Mouse (Mus musculus) kidney, adult 18-20 months (tissue): Measurements from ENCODE around the gene Mpv17l.
"Not testable (repeated sequence)": the region's sequence is repeated elsewhere in the genome, so short reads cannot be mapped to it uniquely, and the experiment has no call there.

ENCODE experiments used
- DNase-seq: peaks from one replicate; pipeline ENCODE4 v3.0.0; 2021

The Mpv17l gene

DNA sequence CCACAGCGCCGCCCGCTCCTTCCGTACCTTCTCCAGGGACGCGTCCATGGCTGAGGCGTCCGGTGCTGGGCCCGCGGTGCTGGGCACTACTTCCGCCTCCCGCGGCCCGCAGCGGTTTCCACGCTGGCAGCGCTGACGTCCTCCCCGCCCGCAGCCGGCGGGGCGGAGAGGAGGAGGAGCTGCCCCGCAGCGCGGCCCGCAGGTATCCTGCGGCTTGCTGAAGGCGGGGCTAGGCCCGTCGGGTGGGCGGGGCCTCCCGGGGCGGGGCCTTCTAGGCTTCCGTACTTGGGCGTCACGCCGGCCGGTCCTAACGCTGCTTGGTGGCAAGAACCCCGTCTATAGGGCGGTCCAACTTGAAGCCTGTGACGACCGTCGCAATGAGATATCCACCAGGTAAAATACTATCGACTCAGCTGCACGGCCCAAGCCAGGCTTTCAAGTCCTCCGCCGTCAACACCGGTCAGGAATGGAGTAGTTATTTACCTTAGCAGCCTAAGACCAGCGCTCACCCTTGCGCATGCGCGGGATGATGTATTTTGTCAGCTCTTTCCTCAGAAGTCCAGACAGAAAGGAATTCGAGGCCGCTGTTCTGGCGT lies at the start of gene Mpv17l, which contains the start of gene Pdxdc1:
TSS of gene Mpv17l (plus strand) at position 274 of the 596 bp plus-strand sequence.
TSS of gene Pdxdc1 (minus strand) at position 244 of the 596 bp plus-strand sequence.
- DNase-seq = peak; percentile 99

DNA sequence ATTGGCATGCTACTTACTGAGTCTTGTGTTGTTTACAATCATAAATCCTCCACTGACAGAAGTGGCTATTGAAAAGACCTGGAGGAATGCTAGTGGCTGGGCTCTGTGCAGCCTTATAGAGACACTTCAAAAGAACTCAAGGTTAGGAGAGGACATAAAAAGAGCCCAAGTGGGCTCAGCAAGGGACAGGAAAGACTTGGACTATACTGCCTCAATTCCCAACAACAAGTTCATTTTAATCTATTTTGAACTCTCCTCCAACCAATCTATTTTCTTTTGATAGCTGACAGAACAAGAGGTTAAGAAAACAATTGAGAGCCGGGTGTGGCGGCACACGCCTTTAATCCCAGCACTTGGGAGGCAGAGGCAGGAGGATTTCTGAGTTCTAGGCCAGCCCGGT lies 49.1 kb upstream of the Mpv17l start:
- no peak for DNase-seq

DNA sequence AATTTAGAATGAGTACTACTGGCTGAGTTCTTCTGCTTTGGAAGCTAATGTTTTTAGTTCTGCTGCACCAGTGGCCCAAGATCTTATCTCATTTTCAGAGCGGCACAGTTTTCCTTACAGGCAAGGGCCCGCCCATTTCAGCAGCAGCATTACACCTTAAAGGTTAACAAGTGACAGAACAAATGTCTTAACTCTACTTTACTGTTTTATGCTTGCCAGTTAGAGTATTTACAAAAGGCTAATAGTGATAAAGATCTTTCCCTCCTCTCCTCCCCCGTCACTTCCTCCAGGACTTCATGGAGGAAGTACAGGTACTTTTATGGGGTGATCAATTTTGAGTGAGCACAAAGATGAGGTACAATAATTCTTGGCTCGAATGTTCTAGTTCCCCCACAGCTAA lies 36.9 kb upstream of the Mpv17l start:
- no peak for DNase-seq

DNA sequence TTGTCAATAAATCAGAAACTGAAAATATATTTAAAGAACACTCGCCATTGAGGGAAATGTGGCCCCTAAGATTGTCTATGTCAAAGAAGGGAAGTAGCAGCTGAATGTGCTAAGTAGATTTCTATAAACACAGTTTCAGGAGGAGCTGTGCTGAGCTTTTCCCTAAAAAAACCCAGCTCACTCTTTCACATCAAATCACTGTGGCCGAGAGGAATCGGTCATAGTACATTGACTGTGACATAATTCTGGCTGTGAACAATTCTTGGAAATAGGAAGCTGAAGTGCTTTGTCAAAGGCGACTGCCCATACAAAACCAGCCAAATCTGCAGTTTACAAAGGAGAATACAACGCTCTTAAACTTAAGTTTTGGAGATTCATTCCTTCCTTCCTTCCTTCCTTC lies 36.3 kb upstream of the Mpv17l start:
- DNase-seq = no peak

DNA sequence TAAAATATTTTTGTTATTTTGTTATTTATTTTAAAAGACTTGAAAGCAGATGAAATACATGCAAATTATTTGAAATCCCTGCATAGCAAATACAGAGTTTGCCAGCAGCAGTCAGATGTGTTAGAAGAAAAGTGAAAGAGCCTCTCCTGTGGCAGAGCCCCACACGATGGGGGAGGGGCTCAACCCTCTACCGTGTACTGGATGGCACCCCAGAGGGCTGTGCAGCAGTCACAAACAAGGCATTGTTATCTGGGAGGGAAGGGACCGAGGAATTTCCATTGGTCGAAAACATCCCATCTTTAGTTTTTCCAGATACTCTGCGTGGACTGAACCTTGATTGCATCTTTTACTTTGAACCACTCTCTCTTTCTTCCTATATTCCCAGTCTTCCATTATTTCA lies 35.6 kb upstream of the Mpv17l start:
- DNase-seq = not testable (repeated sequence)

DNA sequence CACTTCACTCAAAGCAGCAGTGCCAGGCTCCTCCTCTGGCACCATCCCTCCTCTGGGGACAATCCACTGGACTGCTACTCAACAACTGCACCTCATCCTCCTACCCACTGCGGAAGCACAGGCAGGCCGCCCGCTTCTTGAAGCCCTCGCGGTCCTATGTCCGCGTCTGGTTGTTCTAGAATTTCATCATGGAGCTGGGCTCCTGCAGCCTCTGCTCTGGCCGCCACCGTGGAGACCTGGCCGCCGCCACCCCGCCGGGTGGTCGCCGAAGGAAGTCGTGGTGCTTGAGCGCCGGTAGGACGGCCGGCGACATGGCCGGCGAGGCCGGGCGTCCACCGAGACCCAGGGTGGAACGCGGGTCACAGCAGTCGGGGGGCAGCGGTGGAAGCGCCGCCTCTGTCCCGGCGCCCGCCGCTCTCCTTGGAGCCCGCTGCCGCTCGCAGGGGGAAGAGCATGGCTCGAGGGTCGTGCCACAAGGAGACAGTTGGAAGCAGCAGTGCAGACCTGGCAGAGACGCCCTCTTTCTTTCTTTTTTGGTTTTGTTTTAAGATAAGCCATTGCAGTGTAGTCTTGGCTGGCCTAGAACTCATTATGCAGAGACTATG lies 34.9 kb upstream of the Mpv17l start:
- DNase-seq = no peak

DNA sequence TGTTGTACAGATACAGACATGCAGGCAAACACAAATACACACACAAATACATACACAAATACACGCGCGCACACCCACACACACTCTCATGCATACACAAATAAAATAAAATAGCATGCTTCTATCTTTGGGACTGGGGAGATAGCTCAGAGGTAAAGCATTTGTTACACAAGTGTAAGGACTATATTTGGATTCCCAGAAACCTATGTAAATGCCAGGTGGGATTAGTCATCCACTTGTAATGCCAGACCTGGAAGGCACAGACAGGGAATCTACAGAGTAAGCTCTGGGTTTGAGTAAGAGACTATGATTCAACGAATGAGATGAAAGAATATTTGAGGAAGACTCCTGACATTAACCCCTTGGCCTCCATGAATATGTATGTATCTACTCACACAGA lies 27.5 kb upstream of the Mpv17l start:
- no peak for DNase-seq

DNA sequence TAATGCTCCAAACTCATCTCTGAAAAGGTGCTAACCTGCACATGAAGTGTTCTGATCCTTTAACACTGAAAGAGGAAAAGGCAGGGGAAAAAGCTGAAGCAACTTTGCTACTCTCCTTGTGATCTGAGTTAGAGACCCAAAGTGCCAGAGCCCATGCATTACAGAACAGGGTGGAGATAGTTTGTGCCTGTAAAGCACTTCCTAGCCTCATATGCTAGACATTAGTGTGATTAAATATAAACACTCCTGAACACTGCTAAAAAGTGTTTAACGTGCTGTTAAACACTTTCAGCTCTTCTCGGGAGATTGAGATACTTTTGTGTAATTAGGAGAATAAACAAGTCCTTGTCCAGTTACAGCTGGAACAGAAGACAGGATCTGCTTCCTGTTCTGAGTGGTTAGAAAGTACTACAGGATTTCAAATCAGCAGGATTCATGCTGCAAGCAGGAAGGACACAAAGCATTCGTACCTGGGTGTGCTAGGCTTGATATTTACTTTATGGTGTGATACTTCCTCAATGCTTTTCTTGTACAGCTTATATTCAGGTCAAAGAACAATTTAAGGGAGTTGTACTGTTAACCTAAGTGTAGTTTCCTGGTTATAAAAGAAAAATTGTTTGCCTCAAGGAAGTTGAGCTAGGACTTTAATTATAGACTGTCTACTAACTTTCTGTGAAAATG lies 19.7 kb upstream of the Mpv17l start:
- no peak for DNase-seq

DNA sequence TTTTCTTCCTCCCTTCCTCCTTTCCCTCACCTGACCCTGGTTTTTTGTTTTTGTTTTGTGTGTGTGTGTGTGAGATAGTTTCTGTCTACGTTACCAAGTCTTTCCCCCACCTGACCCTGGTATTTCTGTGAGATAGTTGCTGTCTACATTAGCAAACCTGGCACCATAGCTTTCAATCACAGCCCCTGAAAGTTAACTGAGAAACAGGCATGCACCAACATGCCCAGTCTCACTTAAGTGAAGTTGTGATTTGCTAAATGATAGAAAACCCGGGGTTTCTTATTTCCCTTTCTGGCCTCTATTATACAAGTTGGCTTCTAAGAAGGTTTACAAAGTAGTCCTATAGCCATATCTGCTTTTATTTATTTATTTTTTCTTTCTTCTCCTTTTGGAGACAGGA lies 12.5 kb upstream of the Mpv17l start:
- DNase-seq = no peak

DNA sequence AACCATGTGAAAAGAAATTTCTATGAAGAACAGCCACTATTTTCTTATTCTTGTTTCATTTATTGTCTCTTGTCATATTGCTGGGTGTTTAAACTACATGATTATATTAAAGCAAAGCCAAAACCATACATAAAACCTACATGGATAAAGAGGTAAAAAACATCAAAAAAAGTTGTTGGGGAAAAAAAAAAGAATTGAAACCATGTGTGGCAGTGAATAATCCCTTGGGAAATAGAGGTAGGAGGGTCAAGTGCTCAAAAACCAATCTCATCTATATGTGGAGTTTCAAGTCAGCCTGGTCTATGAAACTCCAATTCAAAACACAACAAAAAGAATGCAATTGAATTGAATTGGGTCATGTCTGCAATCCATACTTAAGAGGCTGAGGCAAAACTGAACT lies 10.1 kb upstream of the Mpv17l start:
- DNase-seq = no peak

DNA sequence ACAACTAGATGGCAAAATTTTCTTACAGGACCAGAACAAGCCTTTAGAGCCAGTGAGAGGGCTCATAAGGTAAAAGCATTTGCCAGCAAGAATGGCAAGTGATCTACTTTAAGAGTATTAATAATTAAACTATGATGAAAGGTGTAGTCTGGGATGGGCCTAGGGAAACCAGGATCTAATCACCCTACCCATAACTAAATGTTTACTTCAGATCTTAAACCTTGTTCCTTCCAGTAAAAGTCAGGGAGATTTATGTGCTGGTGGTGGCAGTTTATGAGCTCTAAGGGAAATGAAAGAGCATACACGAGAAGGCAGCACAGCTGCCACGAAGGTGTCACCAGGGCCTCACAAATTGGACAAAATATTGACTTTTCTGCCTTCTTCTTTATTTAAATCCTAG lies 8.9 kb upstream of the Mpv17l start:
- no peak for DNase-seq

DNA sequence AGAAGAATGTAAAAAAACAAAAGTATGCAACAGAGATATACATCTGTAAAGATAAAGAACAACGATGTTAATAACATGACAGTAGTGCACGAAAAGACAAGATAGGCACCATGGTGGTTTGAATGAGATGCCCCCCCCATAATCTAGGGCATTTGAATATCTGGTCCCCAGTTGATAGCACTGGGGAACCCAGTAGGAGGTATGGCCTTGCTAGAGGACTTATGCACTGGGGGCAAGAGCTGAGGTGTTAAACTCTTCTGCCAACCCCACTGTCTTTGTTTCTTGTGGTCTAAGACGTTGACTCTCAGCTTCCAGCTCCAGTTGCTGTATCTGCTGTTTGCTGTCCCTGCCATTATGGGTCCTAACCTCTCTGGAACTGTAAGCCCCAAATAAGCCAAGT lies 7.2 kb upstream of the Mpv17l start:
- DNase-seq = no peak

DNA sequence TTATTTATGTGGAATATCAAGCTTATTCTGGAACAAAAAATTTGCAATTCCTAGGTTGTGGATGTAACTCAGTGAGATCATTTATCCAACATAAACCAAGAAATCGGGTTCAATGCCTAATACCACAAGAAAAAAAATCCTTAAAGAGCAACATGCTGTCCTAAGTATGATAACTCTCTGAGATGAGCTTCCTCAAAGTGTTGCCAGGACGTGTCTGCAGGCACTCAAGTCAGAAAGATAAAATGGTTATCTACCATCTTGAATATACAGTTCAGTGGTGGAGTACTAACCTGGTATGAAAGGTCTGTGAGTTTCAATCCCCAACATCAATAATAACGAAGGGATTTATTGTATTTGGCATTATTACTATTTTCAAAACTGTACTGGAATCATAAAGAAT lies 6.6 kb upstream of the Mpv17l start:
- DNase-seq = no peak

DNA sequence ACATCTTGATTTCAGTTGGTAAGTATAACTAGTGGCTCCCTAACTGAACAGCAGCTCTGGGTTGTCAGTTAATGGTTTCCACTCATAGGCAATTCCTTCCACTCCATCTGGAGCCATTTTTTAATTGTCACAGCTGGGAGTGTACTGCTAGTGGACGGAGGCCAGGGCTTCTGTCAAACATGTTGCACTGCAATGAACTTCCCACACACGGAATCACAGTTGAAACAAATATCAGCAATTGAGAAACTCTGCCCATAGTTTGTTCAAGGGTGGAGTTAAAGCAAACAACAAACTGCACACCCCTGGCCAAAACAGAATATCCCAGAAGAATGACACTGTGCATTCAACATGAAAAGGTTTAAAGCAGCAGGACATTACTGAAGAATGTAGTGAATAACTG lies 4.0 kb upstream of the Mpv17l start:
- no peak for DNase-seq

DNA sequence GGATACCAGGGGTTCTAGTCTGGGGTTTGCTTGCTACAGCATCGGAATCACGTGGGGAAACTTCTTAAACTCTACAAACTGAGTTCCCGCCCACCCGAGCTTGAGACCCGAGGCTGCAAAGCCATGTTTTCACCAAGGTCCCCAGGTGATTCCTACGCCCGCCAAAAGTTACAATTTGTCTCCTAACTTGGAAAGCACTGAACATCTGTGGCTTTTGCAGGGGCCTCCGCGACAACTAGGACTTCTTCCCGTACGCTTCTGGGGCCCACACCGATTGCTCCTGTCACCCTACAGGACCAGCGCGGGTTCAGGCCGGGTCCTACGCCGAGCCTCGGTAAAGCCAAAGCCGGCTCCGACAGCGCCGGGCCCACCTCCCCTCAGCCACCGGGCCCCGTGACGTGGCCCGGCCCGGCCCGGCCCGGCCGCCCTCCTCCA lies 547 bp upstream of the Mpv17l start:
- DNase-seq = no peak

DNA sequence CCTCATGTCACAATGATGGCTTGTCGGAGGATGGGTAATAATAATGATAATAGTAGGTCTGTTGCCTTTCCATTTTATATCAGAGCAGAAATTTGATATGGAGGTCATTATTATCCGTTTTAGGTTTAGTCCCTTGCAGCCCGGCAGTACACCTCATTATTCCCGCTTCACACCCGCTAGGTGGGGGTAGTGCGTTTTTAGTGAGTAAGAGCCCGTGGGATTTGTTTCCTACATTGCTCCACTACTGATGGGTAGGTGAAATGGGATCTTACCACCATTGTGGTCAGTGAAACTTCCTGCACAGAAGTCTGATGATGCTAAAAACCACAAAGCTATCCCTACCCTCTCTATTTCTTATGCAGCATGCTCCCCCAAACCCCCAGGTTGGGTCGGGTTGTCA lies 527 bp downstream of the Mpv17l start:
- DNase-seq = no peak

DNA sequence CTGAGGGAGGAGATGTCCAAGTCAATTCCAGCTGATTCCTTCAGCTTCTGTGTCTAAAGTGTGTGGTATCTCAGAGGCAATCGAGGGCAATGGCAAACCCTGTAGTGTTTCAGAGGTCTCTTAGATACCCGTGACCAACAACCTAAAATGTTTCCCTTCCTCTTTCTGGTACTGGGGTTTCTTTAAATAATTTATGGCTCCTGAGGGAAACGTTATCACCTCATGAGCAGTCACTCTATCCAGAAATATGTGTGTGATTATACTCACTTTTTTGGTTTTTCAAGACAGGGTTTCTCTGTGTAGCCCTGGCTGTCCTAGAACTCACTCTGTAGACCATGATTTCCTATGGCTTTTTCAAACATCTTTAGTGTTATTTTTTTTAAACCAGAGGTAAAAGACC lies 4.3 kb downstream of the Mpv17l start:
- DNase-seq = no peak

DNA sequence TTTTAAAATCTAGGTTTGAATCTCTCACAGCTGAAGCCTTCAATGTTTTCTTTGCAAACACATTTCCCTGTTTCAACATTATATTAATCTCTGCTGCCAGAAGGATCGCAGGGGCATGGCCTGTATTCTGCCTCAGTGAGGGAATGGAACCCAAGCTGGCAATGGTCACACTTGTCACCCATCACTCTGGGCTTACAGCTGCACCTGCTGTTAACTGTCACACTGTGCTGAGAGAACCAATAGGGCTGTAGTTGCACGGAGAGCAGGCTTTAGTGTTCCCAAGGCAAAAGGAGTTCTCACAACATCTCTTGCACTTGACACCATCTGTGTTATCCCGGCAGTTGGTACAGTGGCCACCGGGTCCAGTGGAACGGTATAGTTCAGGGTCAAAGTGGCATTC lies 17.1 kb downstream of the Mpv17l start:
- DNase-seq = no peak

DNA sequence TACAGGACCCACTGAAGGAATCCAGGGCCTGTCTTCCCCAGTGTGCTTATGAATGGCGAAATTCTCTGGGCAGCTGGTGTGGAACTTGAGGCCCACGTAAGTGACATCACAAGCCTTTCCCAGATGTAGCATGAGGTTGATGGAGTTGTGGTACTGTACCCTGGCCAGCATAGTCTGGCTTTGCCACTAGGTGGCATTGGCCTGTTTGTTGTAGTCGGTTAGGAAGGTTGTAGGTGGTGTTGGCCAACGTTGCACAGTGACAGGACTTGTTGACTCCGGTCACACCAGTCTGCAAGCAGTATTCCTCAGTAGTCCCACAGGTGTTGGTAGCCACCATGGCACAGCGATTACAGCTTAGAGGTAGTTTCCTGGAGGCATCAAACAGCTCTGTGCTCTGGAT lies 18.1 kb downstream of the Mpv17l start:
- DNase-seq = no peak

DNA sequence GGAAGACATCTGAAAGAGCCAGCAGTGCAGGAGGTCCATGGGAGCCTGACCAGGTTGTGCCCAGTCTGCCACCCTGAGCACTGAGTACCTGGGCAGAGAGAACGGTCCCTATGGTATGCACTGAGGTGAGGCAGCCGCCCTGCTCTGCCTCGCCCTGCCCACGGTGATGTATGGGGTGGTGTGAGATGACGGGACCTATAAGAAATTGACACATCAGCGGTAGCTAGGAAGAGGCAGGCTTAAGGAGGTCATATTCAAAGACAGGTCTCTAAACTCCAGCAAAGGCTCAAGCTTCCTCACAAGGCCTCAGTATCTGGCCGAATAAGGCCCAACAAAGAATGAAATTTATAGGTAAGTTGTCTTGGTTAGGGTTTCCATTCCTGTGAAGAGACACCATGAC lies 18.8 kb downstream of the Mpv17l start:
- no peak for DNase-seq

DNA sequence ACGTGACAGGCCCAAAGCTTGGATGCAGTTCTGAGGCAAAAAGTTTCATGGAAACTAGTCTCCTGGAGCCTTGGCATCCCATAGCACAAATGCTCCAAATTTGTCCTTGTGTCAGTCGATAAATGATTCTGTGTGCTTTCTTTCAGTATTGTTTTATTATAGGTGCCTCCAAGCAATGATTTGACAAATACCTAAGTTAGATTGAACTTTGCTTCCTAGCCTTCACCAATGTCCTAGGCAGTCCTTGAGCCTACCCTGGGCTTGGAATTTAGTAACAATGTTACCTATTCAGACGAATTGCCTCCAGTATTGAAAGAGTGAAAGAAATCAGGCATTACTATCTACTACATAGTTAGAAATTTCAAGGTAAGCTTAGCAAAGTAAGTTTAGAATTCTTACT lies 19.5 kb downstream of the Mpv17l start:
- DNase-seq = not testable (repeated sequence)

DNA sequence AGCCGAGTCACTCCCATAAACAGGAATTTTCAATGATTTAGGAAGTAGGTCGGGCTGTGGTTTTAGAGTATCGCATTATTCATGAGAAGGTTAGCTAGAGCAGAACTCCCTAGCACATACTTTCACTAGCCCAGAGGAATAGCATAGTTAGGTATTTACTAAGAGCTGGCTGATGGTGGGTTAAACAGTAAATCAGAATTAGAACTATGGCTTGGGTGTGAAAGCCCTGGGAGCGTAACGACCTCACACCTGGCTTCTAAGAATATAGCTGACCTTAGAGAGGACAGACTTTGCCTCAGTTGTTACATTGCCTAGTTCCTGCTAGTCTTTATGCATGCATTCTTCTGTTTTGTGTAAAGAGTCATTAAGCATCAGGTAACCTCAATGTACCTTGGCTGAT lies 20.0 kb downstream of the Mpv17l start:
- DNase-seq = not testable (repeated sequence)

DNA sequence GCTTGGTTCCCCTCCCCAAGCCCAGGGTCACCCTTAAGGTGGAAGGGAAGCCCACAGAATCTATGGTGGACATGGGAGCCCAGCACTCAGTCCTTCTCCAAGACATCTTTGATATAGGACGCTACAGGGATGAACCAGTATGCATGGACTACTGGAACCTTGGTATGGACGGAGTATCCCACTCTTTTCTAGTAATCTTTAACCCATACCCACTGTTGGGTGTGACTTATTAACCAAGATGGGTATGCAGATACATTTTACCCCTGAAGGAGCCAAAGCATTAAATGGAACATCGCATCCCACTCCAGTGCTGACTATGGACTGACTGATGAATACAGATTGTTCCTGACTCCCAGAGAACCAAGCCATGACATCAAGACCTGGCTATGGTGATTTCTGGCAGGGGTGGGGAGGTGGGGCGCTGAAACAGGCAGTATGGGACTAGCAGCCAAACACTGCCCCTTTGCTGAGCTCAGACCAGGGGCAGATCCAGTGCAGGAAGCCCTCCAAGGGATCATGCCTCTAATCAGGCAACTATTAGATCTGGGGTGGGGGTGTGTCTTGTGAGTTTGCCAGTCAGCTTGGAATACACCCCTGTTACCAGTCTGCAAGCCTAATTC lies 24.6 kb downstream of the Mpv17l start:
- DNase-seq = no peak
